Mouse (Mus musculus): ENCODE data around the gene Zfp81. TPM values are rescaled to one million over a fixed set of nuclear protein-coding genes. Genes with fewer than 3 reads are reported as not detected.
"Not testable (repeated sequence)": the region's sequence is repeated elsewhere in the genome, so short reads cannot be mapped to it uniquely, and the experiment has no call there.

Gene Zfp81
- polyA plus RNA-seq (2015; fragmentation: Nextera tagmentation; extraction: Ambion mirVana): 12.9 and 15.2 TPM in 2 replicates

GRCm38 (mm10) chr17:33358411-33359384 lies at the start of gene Zfp81:
TSS of gene Zfp81 (minus strand) at chr17:33358878.
- Histone ChIP-seq H3K36me3 (no peaks in the 10 kb centered on the region), H3K9ac (peak within 1 kb of the TSS; percentile 92), H3K4me1 (replicated peaks) (peaks cover 13% of the 10 kb centered on the region), H3K4me2 (peak within 1 kb of the TSS; percentile 68), H3K9me3 (no peaks in the 10 kb centered on the region), H3K4me3 (peak within 1 kb of the TSS; percentile 96), H3K27ac (replicated peaks) (peak within 1 kb of the TSS; percentile 91), H3K27me3 (no peaks in the 10 kb centered on the region)
- WGBS: 4% methylated on average over 47 of the region's 47 CpGs
- ATAC-seq (ENCODE audit: low read depth): peak; percentile 100

GRCm38 (mm10) chr17:33394182-33395034 lies 35.7 kb upstream of the Zfp81 start, which contains the start of gene Zfp101:
TSS of gene Zfp101 (minus strand) at chr17:33394641.
- Histone ChIP-seq H3K9ac (peak within 1 kb of the TSS; percentile 78), H3K27me3 (peaks cover 3% of the 10 kb centered on the region; the same call in 1 of the 2 replicates), H3K36me3 (no peaks in the 10 kb centered on the region), H3K4me2 (peak within 1 kb of the TSS; percentile 58), H3K9me3 (no peaks in the 10 kb centered on the region), H3K4me1 (replicated peaks) (peaks cover 13% of the 10 kb centered on the region), H3K4me3 (peak within 1 kb of the TSS; percentile 76), H3K27ac (replicated peaks) (peak within 1 kb of the TSS; percentile 81)
- 1% methylated on average over 44 of the region's 44 CpGs for WGBS
- peak; percentile 99 for ATAC-seq (ENCODE audit: low read depth)

- Histone ChIP-seq H3K4me2 (no peak overlapping the region), H3K4me1 (replicated peaks) (peaks cover 13% of the 10 kb centered on the region), H3K36me3 (no peaks in the 10 kb centered on the region), H3K9ac (no peak overlapping the region), H3K27me3 (no peaks in the 10 kb centered on the region), H3K9me3 (no peaks in the 10 kb centered on the region), H3K27ac (replicated peaks) (no peak overlapping the region), H3K4me3 (no peak overlapping the region)
- no peak for ATAC-seq (ENCODE audit: low read depth)
- 94% methylated on average over 5 of the region's 5 CpGs for WGBS
Measured at GRCm38 (mm10) chr17:33392271-33392670, 33.6 kb upstream of the Zfp81 start.

- H3K4me3 ChIP-seq: no peak overlapping the region
- H3K36me3 ChIP-seq: peaks cover 50% of the 10 kb centered on the region
- no peak for ATAC-seq (ENCODE audit: low read depth)
Measured at GRCm38 (mm10) chr17:33385705-33386104, 27.0 kb upstream of the Zfp81 start.

GRCm38 (mm10) chr17:33372795-33373194 lies 14.1 kb upstream of the Zfp81 start:
- no peak for ATAC-seq (ENCODE audit: low read depth)
- H3K4me1 ChIP-seq (replicated peaks): no peaks in the 10 kb centered on the region

More at GRCm38 (mm10) chr17:33385705-33386104, 27.0 kb upstream of the Zfp81 start:
- H3K9me3 ChIP-seq: no peaks in the 10 kb centered on the region
- no peak overlapping the region for H3K27ac ChIP-seq (replicated peaks)
- no peak overlapping the region for H3K9ac ChIP-seq
- H3K4me2 ChIP-seq: no peak overlapping the region
- no peaks in the 10 kb centered on the region for H3K27me3 ChIP-seq
- H3K4me1 ChIP-seq (replicated peaks): no peaks in the 10 kb centered on the region

GRCm38 (mm10) chr17:33352981-33353380 lies 5.7 kb downstream of the Zfp81 start:
- no peak overlapping the region for H3K4me3 ChIP-seq
- no peaks in the 10 kb centered on the region for H3K36me3 ChIP-seq
- peaks cover 43% of the 10 kb centered on the region for H3K9me3 ChIP-seq
- no peak for ATAC-seq (ENCODE audit: low read depth)
- H3K9ac ChIP-seq: no peak overlapping the region
- 97% methylated on average over 1 of the region's 1 CpGs for whole genome bisulfite sequencing
- no peak overlapping the region for H3K4me2 ChIP-seq
- H3K27ac ChIP-seq (replicated peaks): no peak overlapping the region
- H3K4me1 ChIP-seq (replicated peaks): peaks cover 11% of the 10 kb centered on the region
- H3K27me3 ChIP-seq: no peaks in the 10 kb centered on the region

More at GRCm38 (mm10) chr17:33372795-33373194, 14.1 kb upstream of the Zfp81 start:
- Histone ChIP-seq H3K4me2 (no peak overlapping the region), H3K9ac (no peak overlapping the region), H3K27me3 (no peaks in the 10 kb centered on the region), H3K36me3 (peaks cover 7% of the 10 kb centered on the region; the same call in 1 of the 2 replicates), H3K9me3 (no peaks in the 10 kb centered on the region), H3K4me3 (no peak overlapping the region), H3K27ac (replicated peaks) (no peak overlapping the region)
- 87% methylated on average over 3 of the region's 3 CpGs for whole genome bisulfite sequencing

GRCm38 (mm10) chr17:33289876-33290149 lies 68.9 kb downstream of the Zfp81 start:
- no CpG with 5 or more reads among the region's 9 CpGs for WGBS
- Histone ChIP-seq H3K4me3 (0 out of 2 replicates have a peak overlapping the region, but pooled peaks have one; percentile 2), H3K4me2 (peak overlapping the region; percentile 35)
- not testable (repeated sequence) for H3K4me1 ChIP-seq (replicated peaks); H3K9ac ChIP-seq; H3K9me3 ChIP-seq; H3K27ac ChIP-seq (replicated peaks); H3K27me3 ChIP-seq; H3K36me3 ChIP-seq; ATAC-seq (ENCODE audit: low read depth)

- ATAC-seq (ENCODE audit: low read depth): peak; percentile 98
- H3K9ac ChIP-seq; H3K9me3 ChIP-seq; H3K27me3 ChIP-seq; H3K27ac ChIP-seq (replicated peaks); H3K36me3 ChIP-seq; H3K4me1 ChIP-seq (replicated peaks): not testable (repeated sequence)
- WGBS: no CpG with 5 or more reads among the region's 25 CpGs
- Histone ChIP-seq H3K4me2 (peak within 1 kb of the TSS; percentile 35), H3K4me3 (0 out of 2 replicates have a peak within 1 kb of the TSS, but pooled peaks have one; percentile 2)
Measured at GRCm38 (mm10) chr17:33289039-33289875, 69.4 kb downstream of the Zfp81 start, which contains the start of gene Zfp955b. TSS of gene Zfp955b (plus strand) at chr17:33289544.

Other genes starting within 250 kb of the Zfp81 start
- gene Morc2b, start 219.2 kb downstream of the Zfp81 start, polyA plus RNA-seq (2015; fragmentation: Nextera tagmentation; extraction: Ambion mirVana): 0.62 and 0.64 TPM in 2 replicates
- gene Olfr55, start 190.4 kb downstream of the Zfp81 start, polyA plus RNA-seq (2015; fragmentation: Nextera tagmentation; extraction: Ambion mirVana): 0.06 and 0.11 TPM in 2 replicates
- gene Olfr239, start 167.6 kb downstream of the Zfp81 start, polyA plus RNA-seq (2015; fragmentation: Nextera tagmentation; extraction: Ambion mirVana): not detected in 2 replicates
- gene Olfr1564, start 137.2 kb downstream of the Zfp81 start, polyA plus RNA-seq (2015; fragmentation: Nextera tagmentation; extraction: Ambion mirVana): 0.06 TPM in 1 of 2 replicates, not detected in the other
- 22.5 and 24.4 TPM in 2 replicates for gene Zfp955a, start 103.7 kb downstream of the Zfp81 start, polyA plus RNA-seq (2015; fragmentation: Nextera tagmentation; extraction: Ambion mirVana)
- 0.03 and 0.07 TPM in 2 replicates for gene Olfr63, start 94.2 kb downstream of the Zfp81 start, polyA plus RNA-seq (2015; fragmentation: Nextera tagmentation; extraction: Ambion mirVana)
- gene Zfp955b, start 69.3 kb downstream of the Zfp81 start, polyA plus RNA-seq (2015; fragmentation: Nextera tagmentation; extraction: Ambion mirVana): 18.8 and 22.0 TPM in 2 replicates
- 14.3 and 16.3 TPM in 2 replicates for gene Zfp101, start 35.8 kb upstream of the Zfp81 start, polyA plus RNA-seq (2015; fragmentation: Nextera tagmentation; extraction: Ambion mirVana)
- gene Actl9, start 74.0 kb upstream of the Zfp81 start, polyA plus RNA-seq (2015; fragmentation: Nextera tagmentation; extraction: Ambion mirVana): not detected in 2 replicates
- gene Adamts10, start 165.3 kb upstream of the Zfp81 start, polyA plus RNA-seq (2015; fragmentation: Nextera tagmentation; extraction: Ambion mirVana): 45.7 and 54.9 TPM in 2 replicates
- gene Myo1f, start 196.8 kb upstream of the Zfp81 start, polyA plus RNA-seq (2015; fragmentation: Nextera tagmentation; extraction: Ambion mirVana): 3.4 and 3.7 TPM in 2 replicates